Mouse (Mus musculus): ENCODE results near the gene Gm266.

Gene Gm266

GRCm38 (mm10) chr12:111436640-111437039 is 49.0 kb downstream of the Gm266 start:
- DNase-seq (ENCODE audit: low spot score in 2 of 2): no peak

GRCm38 (mm10) chr12:111436170-111436569 is 49.5 kb downstream of the Gm266 start:
- no peak for DNase-seq (ENCODE audit: low spot score in 2 of 2)

GRCm38 (mm10) chr12:111434745-111435327 is 50.8 kb downstream of the Gm266 start:
- DNase-seq (ENCODE audit: low spot score in 2 of 2): no peak
